Mouse (Mus musculus) megakaryocyte, embryonic 14.5 days (primary cell): ENCODE measurements around the gene Pdxk.

Experiments
- FLI1 ChIP-seq: IDR thresholded peaks from 2 replicates; pipeline ENCODE4 v1.6.1; 2012; ENCODE audit warnings: low read length, inconsistent platforms, mixed read lengths
- GATA1 ChIP-seq: IDR thresholded peaks from 3 replicates; pipeline ENCODE4 v1.6.1; 2012; ENCODE audit warnings: mixed read lengths, low read length, inconsistent platforms, borderline replicate concordance

GRCm38 (mm10) chr10:78401127-78401526, 63.6 kb downstream of the Pdxk start:
- TF ChIP-seq GATA1: no peak
- TF ChIP-seq FLI1: no peak
